9 mouse cellular contexts compared by ENCODE assay signal in the genomic region with DNA sequence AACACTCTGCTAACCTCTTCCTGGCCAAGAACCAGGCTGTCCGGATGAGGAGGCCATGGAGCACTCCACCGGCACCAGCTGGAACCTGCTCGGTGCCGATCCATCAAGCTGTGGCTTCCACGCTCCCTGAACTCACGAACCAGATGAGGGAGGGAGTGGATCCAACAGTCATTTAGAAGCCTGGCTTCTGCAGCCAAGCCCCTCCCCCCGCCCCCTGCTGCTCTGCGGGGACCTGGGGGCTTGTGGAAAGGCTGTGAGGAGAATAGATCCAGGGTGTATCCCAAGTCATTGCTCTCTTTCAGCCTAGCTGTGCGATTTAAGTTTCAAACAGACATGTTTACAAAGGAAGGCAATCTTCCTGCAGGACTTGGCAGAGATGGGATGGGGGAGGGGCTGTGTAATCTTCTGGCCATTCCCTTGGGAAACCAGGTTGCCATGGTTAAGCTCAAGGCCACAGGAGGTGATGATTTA. TPM values are rescaled to one million over a fixed set of nuclear protein-coding genes. Genes with fewer than 3 reads are reported as not detected.
DNase-seq lines count a peak whose midpoint lies in the region; ATAC-seq and TF ChIP-seq lines count a peak whose summit lies in the region.
"Had no signal": no experiment of that assay in that cellular context is flagged by ENCODE, and none has a peak within 500 bp of the region (broad histone marks: within the 10 kb centered on the region; RNA-seq: fewer than 3 reads in every experiment).

No protein-coding gene starts in this region.

- H3K36me3 ChIP-seq in E14TG2a.4 (ENCODE audit: insufficient read depth, low read length), result no peaks in the 10 kb centered on the region
- no peaks in the 10 kb centered on the region for H3K36me3 ChIP-seq in forebrain, postnatal 0 days (ENCODE audit: insufficient read depth)
- no peaks in the 10 kb centered on the region for H3K36me3 ChIP-seq in kidney, postnatal 0 days (ENCODE audit: insufficient read depth, low read length)
- H3K36me3 ChIP-seq in midbrain, postnatal 0 days (ENCODE audit: insufficient read depth, low read length), result no peaks in the 10 kb centered on the region

- no peak overlapping the region for H3K27ac ChIP-seq in forebrain, postnatal 0 days (ENCODE audit: low read depth, low read length)
- no peak overlapping the region for H3K27ac ChIP-seq in kidney, postnatal 0 days
- no peak overlapping the region for H3K27ac ChIP-seq in midbrain, postnatal 0 days (ENCODE audit: low read depth, low read length)

- peak overlapping the region; percentile 23; the same call in 1 of the 2 replicates for H3K4me3 ChIP-seq in E14TG2a.4 (replicated peaks; ENCODE audit: low read length)
- no peak overlapping the region for H3K4me3 ChIP-seq in forebrain, postnatal 0 days (ENCODE audit: low read depth, low read length)
- H3K4me3 ChIP-seq in kidney, postnatal 0 days (replicated peaks; ENCODE audit: low read depth, low read length), result no peak overlapping the region
- H3K4me3 ChIP-seq in midbrain, postnatal 0 days (ENCODE audit: low read depth, low read length), result no peak overlapping the region

- H3K27me3 ChIP-seq in E14TG2a.4 (ENCODE audit: insufficient read depth, low read length), result peaks cover 22% of the 10 kb centered on the region
- H3K27me3 ChIP-seq in forebrain, postnatal 0 days (ENCODE audit: insufficient read depth, low read length), result no peaks in the 10 kb centered on the region
- H3K27me3 ChIP-seq in kidney, postnatal 0 days (ENCODE audit: insufficient read depth, low read length), result no peaks in the 10 kb centered on the region
- H3K27me3 ChIP-seq in midbrain, postnatal 0 days (ENCODE audit: insufficient read depth, low read length), result no peaks in the 10 kb centered on the region

- peak overlapping the region; percentile 23 for H3K4me2 ChIP-seq in forebrain, postnatal 0 days (ENCODE audit: low read depth)
- H3K4me2 ChIP-seq in kidney, postnatal 0 days (ENCODE audit: low read length), result peak overlapping the region; percentile 43
- no peak overlapping the region for H3K4me2 ChIP-seq in midbrain, postnatal 0 days (ENCODE audit: low read depth, low read length, poor library complexity, severe bottlenecking)

- TF ChIP-seq CTCF in E14TG2a.4 (conservative IDR thresholded peaks at IDR 0.05; ENCODE audit: low read length), result no peak
- TF ChIP-seq CTCF in forebrain, postnatal 0 days (IDR thresholded peaks at IDR 0.05; ENCODE audit: low read depth), result no peak
- TF ChIP-seq CTCF in kidney, postnatal 0 days (IDR thresholded peaks at IDR 0.05; ENCODE audit: low read depth), result no peak
- TF ChIP-seq CTCF in midbrain, postnatal 0 days (IDR thresholded peaks at IDR 0.05), result no peak

- H3K9me3 ChIP-seq in E14TG2a.4 (ENCODE audit: low read length), result no peaks in the 10 kb centered on the region
- H3K9me3 ChIP-seq in forebrain, postnatal 0 days (ENCODE audit: low read length), result no peaks in the 10 kb centered on the region
- no peaks in the 10 kb centered on the region for H3K9me3 ChIP-seq in kidney, postnatal 0 days (replicated peaks; ENCODE audit: low read length)
- H3K9me3 ChIP-seq in midbrain, postnatal 0 days (ENCODE audit: low read length), result no peaks in the 10 kb centered on the region

- no peak overlapping the region for H3K9ac ChIP-seq in forebrain, postnatal 0 days
- H3K9ac ChIP-seq in kidney, postnatal 0 days (ENCODE audit: low read depth, low read length), result no peak overlapping the region
- no peak overlapping the region for H3K9ac ChIP-seq in midbrain, postnatal 0 days (replicated peaks; ENCODE audit: low read length, poor library complexity, severe bottlenecking)

- peaks cover 33% of the 10 kb centered on the region for H3K4me1 ChIP-seq in E14TG2a.4 (replicated peaks; ENCODE audit: low read depth, low read length)
- H3K4me1 ChIP-seq in forebrain, postnatal 0 days (ENCODE audit: insufficient read depth), result peaks cover 8% of the 10 kb centered on the region; the same call in 1 of the 2 replicates
- peaks cover 7% of the 10 kb centered on the region; the same call in 1 of the 2 replicates for H3K4me1 ChIP-seq in kidney, postnatal 0 days (replicated peaks; ENCODE audit: insufficient read depth, low read length)
- H3K4me1 ChIP-seq in midbrain, postnatal 0 days (ENCODE audit: insufficient read depth, low read length), result peaks cover 18% of the 10 kb centered on the region

- DNase-seq in R1 (ENCODE audit: low read depth, low spot score), result peak; percentile 72
- peak; percentile 31 for DNase-seq in forebrain, postnatal 0 days
- peak; percentile 62 for DNase-seq in kidney, postnatal 0 days (ENCODE audit: low spot score)
- peak; percentile 55 for DNase-seq in midbrain, postnatal 0 days (ENCODE audit: low spot score)
- DNase-seq in frontal cortex, adult 2 months (ENCODE audit: extremely low spot score in 1 of 2, low spot score in 1 of 2), result no peak
- DNase-seq in thymus, postnatal 25 days, result no peak
- no peak for DNase-seq in layer of hippocampus, adult 18-20 months (ENCODE audit: low spot score in 2 of 2)

- peak; percentile 50 for ATAC-seq in forebrain, postnatal 0 days
- peak; percentile 59; the same call in 1 of the 2 replicates for ATAC-seq in kidney, postnatal 0 days (replicated peaks; ENCODE audit: low FRiP score, low read depth)
- peak; percentile 41; the same call in 1 of the 2 replicates for ATAC-seq in midbrain, postnatal 0 days (ENCODE audit: low FRiP score)

- WGBS in forebrain, postnatal 0 days, result 8% methylated on average over 9 of the region's 9 CpGs
- WGBS in kidney, postnatal 0 days, result 2% methylated on average over 9 of the region's 9 CpGs
- WGBS in midbrain, postnatal 0 days, result 7% methylated on average over 9 of the region's 9 CpGs

RNA-seq across cellular contexts. Expression of gene Tcl1, which starts 26.2 kb away (rescaled TPM):
- total RNA-seq in forebrain, postnatal 0 days (2014; rRNA removed), result not detected in 2 replicates
- polyA plus RNA-seq in forebrain, postnatal 0 days (2015; fragmentation: Nextera tagmentation; extraction: Ambion mirVana), result not detected in 2 replicates
- polyA plus RNA-seq in kidney, postnatal 0 days (2015; fragmentation: Nextera tagmentation; extraction: Ambion mirVana), result not detected in 2 replicates
- not detected in 2 replicates for total RNA-seq in midbrain, postnatal 0 days (2014; rRNA removed)
- not detected in 2 replicates for polyA plus RNA-seq in midbrain, postnatal 0 days (2015; fragmentation: Nextera tagmentation; extraction: Ambion mirVana)
- not detected in 2 replicates for polyA plus RNA-seq in frontal cortex, adult 2 months (2012; rRNA removed)
- not detected for total RNA-seq in layer of hippocampus, adult 18-20 months (2021)
- total RNA-seq: left cerebral cortex, postnatal 10 days had no signal

RNA-seq across cellular contexts. Expression of gene Tcl1b4, which starts 47.0 kb away (rescaled TPM):
- total RNA-seq in forebrain, postnatal 0 days (2014; rRNA removed), result not detected in 2 replicates
- not detected in 2 replicates for polyA plus RNA-seq in forebrain, postnatal 0 days (2015; fragmentation: Nextera tagmentation; extraction: Ambion mirVana)
- not detected in 2 replicates for polyA plus RNA-seq in kidney, postnatal 0 days (2015; fragmentation: Nextera tagmentation; extraction: Ambion mirVana)
- not detected in 2 replicates for total RNA-seq in midbrain, postnatal 0 days (2014; rRNA removed)
- polyA plus RNA-seq in midbrain, postnatal 0 days (2015; fragmentation: Nextera tagmentation; extraction: Ambion mirVana), result not detected in 2 replicates
- not detected in 2 replicates for polyA plus RNA-seq in frontal cortex, adult 2 months (2012; rRNA removed)
- total RNA-seq in layer of hippocampus, adult 18-20 months (2021), result not detected
- total RNA-seq: left cerebral cortex, postnatal 10 days had no signal

RNA-seq across cellular contexts. Expression of gene Tcl1b3, which starts 58.0 kb away (rescaled TPM):
- total RNA-seq in forebrain, postnatal 0 days (2014; rRNA removed), result not detected in 2 replicates
- polyA plus RNA-seq in forebrain, postnatal 0 days (2015; fragmentation: Nextera tagmentation; extraction: Ambion mirVana), result not detected in 2 replicates
- polyA plus RNA-seq in kidney, postnatal 0 days (2015; fragmentation: Nextera tagmentation; extraction: Ambion mirVana), result not detected in 2 replicates
- not detected in 2 replicates for total RNA-seq in midbrain, postnatal 0 days (2014; rRNA removed)
- not detected in 2 replicates for polyA plus RNA-seq in midbrain, postnatal 0 days (2015; fragmentation: Nextera tagmentation; extraction: Ambion mirVana)
- not detected in 2 replicates for polyA plus RNA-seq in frontal cortex, adult 2 months (2012; rRNA removed)
- not detected for total RNA-seq in layer of hippocampus, adult 18-20 months (2021)
- total RNA-seq: left cerebral cortex, postnatal 10 days had no signal

Comparison
In these comparisons a context has a peak if more than half of its experiments do, and no peak if none do; other contexts are left out.
1. DNase-seq: peak in R1 (single experiment), forebrain, postnatal 0 days (single experiment), kidney, postnatal 0 days (single experiment) and midbrain, postnatal 0 days (single experiment); none in frontal cortex, adult 2 months (0 of 2), thymus, postnatal 25 days (single experiment) and layer of hippocampus, adult 18-20 months (0 of 2).
2. Peak in every context shown above with its lines, with median percentiles within 50 percentile points of each other: ATAC-seq.